Mouse (Mus musculus): ENCODE data around the gene Pbx1. TPM values are rescaled to one million over a fixed set of nuclear protein-coding genes. Genes with fewer than 3 reads are reported as not detected.

Gene Pbx1
- polyA plus RNA-seq, 1 experiment from 2014 or later, result 82.9 TPM

GRCm38 (mm10) chr1:168098806-168099205 is 333.3 kb downstream of the Pbx1 start:
- Histone ChIP-seq H3K27me3 (replicated peaks; ENCODE audit: control insufficient read depth, insufficient read depth, low read length) (no peaks in the 10 kb centered on the region), H3K4me3 (replicated peaks; ENCODE audit: low read length) (no peak overlapping the region), H3K4me1 (replicated peaks; ENCODE audit: control insufficient read depth, insufficient read depth, low read length) (peaks cover 5% of the 10 kb centered on the region), H3K4me2 (ENCODE audit: low read length) (no peak overlapping the region), H3K36me3 (ENCODE audit: control insufficient read depth, insufficient read depth) (no peaks in the 10 kb centered on the region), H3K27ac (ENCODE audit: low read length) (no peak overlapping the region), H3K9me3 (ENCODE audit: control insufficient read depth, low read length) (peaks cover 7% of the 10 kb centered on the region), H3K9ac (replicated peaks; ENCODE audit: low read depth, low read length) (no peak overlapping the region)
- 48% methylated on average over 2 of the region's 2 CpGs for WGBS
- ATAC-seq, result no peak

- no peaks in the 10 kb centered on the region for H3K9me3 ChIP-seq (ENCODE audit: control insufficient read depth, low read length)
- H3K9ac ChIP-seq (replicated peaks; ENCODE audit: low read depth, low read length), result no peak overlapping the region
- no peak overlapping the region for H3K4me3 ChIP-seq (replicated peaks; ENCODE audit: low read length)
- peak overlapping the region; percentile 27; the same call in 1 of the 2 replicates for H3K27ac ChIP-seq (ENCODE audit: low read length)
- no peaks in the 10 kb centered on the region for H3K27me3 ChIP-seq (replicated peaks; ENCODE audit: control insufficient read depth, insufficient read depth, low read length)
- ATAC-seq, result peak; percentile 55
- no peaks in the 10 kb centered on the region for H3K36me3 ChIP-seq (ENCODE audit: control insufficient read depth, insufficient read depth)
- 21% methylated on average over 4 of the region's 4 CpGs for WGBS
- peaks cover 5% of the 10 kb centered on the region for H3K4me1 ChIP-seq (replicated peaks; ENCODE audit: control insufficient read depth, insufficient read depth, low read length)
- no peak overlapping the region for H3K4me2 ChIP-seq (ENCODE audit: low read length)
These were observed 337.4 kb downstream of the Pbx1 start for GRCm38 (mm10) chr1:168094671-168095070.

DNA sequence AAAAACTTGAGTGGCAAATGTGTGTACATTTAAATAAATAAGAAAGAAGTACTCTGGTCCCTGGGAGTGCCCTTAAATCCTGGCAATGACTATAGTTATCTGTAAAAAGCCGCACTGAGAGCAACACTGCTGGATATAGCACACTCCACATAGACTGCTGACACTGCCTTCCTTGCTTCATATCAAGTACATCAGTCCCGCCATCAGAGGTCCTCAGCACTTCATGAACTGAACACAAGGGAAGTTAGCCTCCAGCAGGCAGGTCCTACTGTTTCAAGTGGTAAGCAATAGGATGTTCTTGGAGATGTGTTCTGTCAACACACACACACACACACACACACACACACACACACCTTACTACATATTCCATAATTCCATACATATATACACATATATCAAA is 339.0 kb downstream of the Pbx1 start:
- no peak overlapping the region for H3K9ac ChIP-seq (replicated peaks; ENCODE audit: low read depth, low read length)
- H3K36me3 ChIP-seq (ENCODE audit: control insufficient read depth, insufficient read depth), result no peaks in the 10 kb centered on the region
- peaks cover 13% of the 10 kb centered on the region for H3K4me1 ChIP-seq (replicated peaks; ENCODE audit: control insufficient read depth, insufficient read depth, low read length)
- H3K4me2 ChIP-seq (ENCODE audit: low read length), result no peak overlapping the region
- H3K9me3 ChIP-seq (ENCODE audit: control insufficient read depth, low read length), result no peaks in the 10 kb centered on the region
- 78% methylated on average over 2 of the region's 2 CpGs for WGBS
- no peaks in the 10 kb centered on the region for H3K27me3 ChIP-seq (replicated peaks; ENCODE audit: control insufficient read depth, insufficient read depth, low read length)
- no peak overlapping the region for H3K27ac ChIP-seq (ENCODE audit: low read length)
- ATAC-seq, result peak; percentile 54; the same call in 1 of the 2 replicates
- no peak overlapping the region for H3K4me3 ChIP-seq (replicated peaks; ENCODE audit: low read length)

DNA sequence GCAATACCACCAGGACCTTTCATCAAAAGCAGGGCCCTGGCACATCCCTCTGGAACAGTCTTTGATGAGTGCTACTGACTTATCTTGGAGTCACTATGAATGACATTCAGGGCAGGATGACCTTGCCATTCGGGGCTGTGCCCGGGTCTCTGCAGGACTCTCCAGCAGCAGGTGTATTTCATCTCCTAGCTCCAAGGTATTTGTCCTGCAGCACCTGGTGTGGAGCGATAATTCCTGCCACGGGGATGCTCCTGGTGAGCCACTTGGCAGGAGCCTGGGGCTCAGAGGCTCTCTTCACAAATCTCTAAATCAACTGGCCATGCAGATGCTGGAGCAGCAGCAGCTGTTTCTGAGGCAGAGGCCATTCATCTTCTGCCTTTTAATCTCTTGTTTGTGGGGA is 340.4 kb downstream of the Pbx1 start:
- Histone ChIP-seq H3K4me3 (replicated peaks; ENCODE audit: low read length) (no peak overlapping the region), H3K4me2 (ENCODE audit: low read length) (no peak overlapping the region), H3K27me3 (replicated peaks; ENCODE audit: control insufficient read depth, insufficient read depth, low read length) (no peaks in the 10 kb centered on the region), H3K27ac (ENCODE audit: low read length) (no peak overlapping the region), H3K9me3 (ENCODE audit: control insufficient read depth, low read length) (no peaks in the 10 kb centered on the region), H3K9ac (replicated peaks; ENCODE audit: low read depth, low read length) (no peak overlapping the region), H3K4me1 (replicated peaks; ENCODE audit: control insufficient read depth, insufficient read depth, low read length) (peaks cover 13% of the 10 kb centered on the region), H3K36me3 (ENCODE audit: control insufficient read depth, insufficient read depth) (no peaks in the 10 kb centered on the region)
- no peak for ATAC-seq
- 68% methylated on average over 4 of the region's 4 CpGs for WGBS

DNA sequence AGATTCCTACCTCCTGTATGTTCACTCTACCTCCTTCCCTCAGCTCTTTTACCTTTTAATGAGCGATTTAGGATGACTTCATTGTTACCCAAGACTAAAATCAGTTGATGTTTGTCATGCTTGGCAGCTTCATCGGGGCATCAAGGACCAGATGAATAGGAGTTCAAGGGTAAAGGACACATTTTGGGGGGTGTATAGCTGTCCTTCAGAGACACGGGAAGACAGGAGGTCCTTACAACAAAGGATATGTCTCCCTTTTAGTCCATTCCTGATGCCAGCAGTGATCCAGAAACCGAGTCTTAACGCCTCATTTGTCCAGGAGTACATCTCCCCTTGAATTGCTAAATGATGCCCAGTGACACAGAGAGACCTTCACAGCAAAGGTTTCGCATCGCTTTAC is 343.4 kb downstream of the Pbx1 start:
- Histone ChIP-seq H3K9me3 (ENCODE audit: control insufficient read depth, low read length) (no peaks in the 10 kb centered on the region), H3K4me2 (ENCODE audit: low read length) (no peak overlapping the region), H3K27me3 (replicated peaks; ENCODE audit: control insufficient read depth, insufficient read depth, low read length) (no peaks in the 10 kb centered on the region), H3K4me3 (replicated peaks; ENCODE audit: low read length) (no peak overlapping the region), H3K4me1 (replicated peaks; ENCODE audit: control insufficient read depth, insufficient read depth, low read length) (peaks cover 8% of the 10 kb centered on the region), H3K36me3 (ENCODE audit: control insufficient read depth, insufficient read depth) (no peaks in the 10 kb centered on the region), H3K27ac (ENCODE audit: low read length) (no peak overlapping the region), H3K9ac (replicated peaks; ENCODE audit: low read depth, low read length) (no peak overlapping the region)
- no peak for ATAC-seq
- 64% methylated on average over 7 of the region's 7 CpGs for WGBS

GRCm38 (mm10) chr1:168079394-168079767 is 352.7 kb downstream of the Pbx1 start:
- Histone ChIP-seq H3K4me3 (replicated peaks; ENCODE audit: low read length) (no peak overlapping the region), H3K27me3 (replicated peaks; ENCODE audit: control insufficient read depth, insufficient read depth, low read length) (no peaks in the 10 kb centered on the region), H3K9ac (replicated peaks; ENCODE audit: low read depth, low read length) (no peak overlapping the region), H3K4me1 (replicated peaks; ENCODE audit: control insufficient read depth, insufficient read depth, low read length) (no peaks in the 10 kb centered on the region), H3K9me3 (ENCODE audit: control insufficient read depth, low read length) (no peaks in the 10 kb centered on the region), H3K4me2 (ENCODE audit: low read length) (no peak overlapping the region), H3K27ac (ENCODE audit: low read length) (no peak overlapping the region), H3K36me3 (ENCODE audit: control insufficient read depth, insufficient read depth) (no peaks in the 10 kb centered on the region)
- ATAC-seq, result no peak
- 84% methylated on average over 6 of the region's 6 CpGs for WGBS

DNA sequence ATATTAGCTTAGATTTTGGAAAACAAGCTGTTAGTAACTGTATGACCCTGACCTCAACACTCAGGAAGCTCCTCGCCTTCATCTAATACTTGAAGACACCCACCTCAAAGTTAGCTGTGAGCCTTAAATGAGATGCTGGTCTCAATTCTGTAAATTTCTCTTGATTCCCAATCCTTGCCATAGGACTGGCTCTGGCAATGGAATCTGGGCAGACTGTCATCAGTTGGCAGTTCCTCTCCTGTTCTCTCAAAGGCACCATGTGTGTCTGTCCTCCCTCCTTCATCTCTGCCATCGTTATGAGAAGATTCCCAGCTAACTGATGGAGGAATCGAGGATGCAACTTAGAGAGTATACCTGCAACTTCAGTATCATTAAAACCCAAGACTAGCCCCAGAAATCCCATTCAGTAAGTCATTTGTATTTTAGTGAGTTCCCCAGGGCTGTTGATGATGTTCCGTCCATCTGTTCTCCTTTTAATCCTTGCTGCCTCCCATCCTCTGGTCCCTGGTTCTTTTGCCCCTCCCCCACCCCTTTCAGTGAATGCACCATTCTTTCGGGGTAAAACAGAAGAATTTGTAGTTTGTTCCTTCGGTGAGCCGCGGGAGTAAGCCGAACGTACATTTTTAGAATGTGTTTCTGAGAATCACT is 353.2 kb downstream of the Pbx1 start:
- Histone ChIP-seq H3K9me3 (ENCODE audit: control insufficient read depth, low read length) (no peaks in the 10 kb centered on the region), H3K4me1 (replicated peaks; ENCODE audit: control insufficient read depth, insufficient read depth, low read length) (no peaks in the 10 kb centered on the region), H3K27ac (ENCODE audit: low read length) (no peak overlapping the region), H3K9ac (replicated peaks; ENCODE audit: low read depth, low read length) (no peak overlapping the region), H3K4me3 (replicated peaks; ENCODE audit: low read length) (no peak overlapping the region), H3K27me3 (replicated peaks; ENCODE audit: control insufficient read depth, insufficient read depth, low read length) (no peaks in the 10 kb centered on the region), H3K36me3 (ENCODE audit: control insufficient read depth, insufficient read depth) (no peaks in the 10 kb centered on the region), H3K4me2 (ENCODE audit: low read length) (no peak overlapping the region)
- no peak for ATAC-seq
- WGBS, result 67% methylated on average over 10 of the region's 10 CpGs

DNA sequence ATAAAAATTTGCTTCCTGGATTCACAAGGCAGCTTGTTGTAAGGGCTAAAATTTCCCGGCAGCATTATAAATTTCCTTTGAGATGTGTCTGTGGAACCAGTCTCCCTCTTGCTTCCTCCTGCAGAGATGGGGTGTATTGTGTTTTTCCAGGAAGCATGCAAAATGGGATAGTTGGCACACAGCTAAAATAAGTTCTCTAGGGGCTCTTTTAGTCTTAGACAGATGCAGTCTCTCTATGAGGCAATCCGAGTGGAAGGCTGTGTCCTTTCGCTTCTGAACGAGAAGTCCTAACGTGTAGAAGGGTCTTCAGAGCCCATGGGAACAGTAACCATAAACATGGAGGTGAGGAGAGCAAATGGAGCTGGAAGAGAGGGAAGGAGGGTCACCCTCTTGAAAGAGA is 360.1 kb downstream of the Pbx1 start:
- no peak for ATAC-seq
- 39% methylated on average over 5 of the region's 5 CpGs for WGBS
- Histone ChIP-seq H3K4me3 (replicated peaks; ENCODE audit: low read length) (no peak overlapping the region), H3K27me3 (replicated peaks; ENCODE audit: control insufficient read depth, insufficient read depth, low read length) (no peaks in the 10 kb centered on the region), H3K9me3 (ENCODE audit: control insufficient read depth, low read length) (no peaks in the 10 kb centered on the region), H3K36me3 (ENCODE audit: control insufficient read depth, insufficient read depth) (no peaks in the 10 kb centered on the region), H3K9ac (replicated peaks; ENCODE audit: low read depth, low read length) (no peak overlapping the region), H3K4me2 (ENCODE audit: low read length) (no peak overlapping the region), H3K27ac (ENCODE audit: low read length) (no peak overlapping the region), H3K4me1 (replicated peaks; ENCODE audit: control insufficient read depth, insufficient read depth, low read length) (peaks cover 11% of the 10 kb centered on the region)

GRCm38 (mm10) chr1:168070273-168070910 is 361.7 kb downstream of the Pbx1 start:
- H3K4me3 ChIP-seq (replicated peaks; ENCODE audit: low read length), result no peak overlapping the region
- WGBS, result 90% methylated on average over 6 of the region's 6 CpGs
- no peaks in the 10 kb centered on the region for H3K27me3 ChIP-seq (replicated peaks; ENCODE audit: control insufficient read depth, insufficient read depth, low read length)
- peaks cover 11% of the 10 kb centered on the region for H3K4me1 ChIP-seq (replicated peaks; ENCODE audit: control insufficient read depth, insufficient read depth, low read length)
- no peaks in the 10 kb centered on the region for H3K9me3 ChIP-seq (ENCODE audit: control insufficient read depth, low read length)
- H3K36me3 ChIP-seq (ENCODE audit: control insufficient read depth, insufficient read depth), result no peaks in the 10 kb centered on the region
- no peak overlapping the region for H3K4me2 ChIP-seq (ENCODE audit: low read length)
- H3K9ac ChIP-seq (replicated peaks; ENCODE audit: low read depth, low read length), result no peak overlapping the region
- ATAC-seq, result no peak
- no peak overlapping the region for H3K27ac ChIP-seq (ENCODE audit: low read length)

Measured in forebrain, embryonic 16.5 days (tissue).